Mouse (Mus musculus): ENCODE data around the gene Usp42.

DNA sequence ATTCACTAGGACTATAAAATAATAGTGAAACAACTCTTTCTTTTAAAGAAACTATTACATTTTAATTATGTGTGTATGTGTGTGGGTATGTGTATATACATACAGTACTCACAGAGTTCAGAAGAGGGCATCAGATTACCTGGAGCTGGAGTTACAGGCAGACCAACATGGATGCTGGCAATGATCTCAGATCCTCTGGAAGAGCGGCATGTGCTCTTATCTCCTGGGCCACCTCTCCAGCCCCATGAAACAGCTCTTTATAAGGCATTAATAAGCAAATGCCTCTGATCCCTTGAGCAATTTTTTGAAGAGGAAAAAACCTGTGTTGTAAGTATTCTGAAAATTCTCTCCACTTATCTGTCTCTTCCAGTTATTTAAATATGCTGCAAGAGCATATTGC, 66.1 kb downstream of the Usp42 start:
- TF ChIP-seq CTCF (conservative IDR thresholded peaks at IDR 0.05; ENCODE audit: insufficient read depth, insufficient read length, low read depth, low read length) = no peak
- no peak for TF ChIP-seq POLR2A (IDR thresholded peaks at IDR 0.05; ENCODE audit: low read depth, low read length)
